Mouse (Mus musculus): Measurements from ENCODE around the gene Rnf224. TPM values are rescaled to one million over a fixed set of nuclear protein-coding genes. Genes with fewer than 3 reads are reported as not detected.

Gene Rnf224
- total RNA-seq, 2 experiments from 2014 or later, result not detected

GRCm38 (mm10) chr2:25197946-25198345 lies 38.6 kb downstream of the Rnf224 start:
- intact Hi-C loops (cut with DNase I), result loop anchor here (5.0 kb wide), 2 partner anchors 74 to 134 kb away; partner anchors contain the start of genes Anapc2, Man1b1 and Ssna1
- no peak for DNase-seq

GRCm38 (mm10) chr2:25197191-25197590 lies 39.4 kb downstream of the Rnf224 start:
- intact Hi-C loops (cut with DNase I), result loop anchor here (5.0 kb wide), 2 partner anchors 75 to 135 kb away; partner anchors contain the start of genes Anapc2, Man1b1 and Ssna1
- DNase-seq, result no peak

GRCm38 (mm10) chr2:25196172-25196954 lies 40.2 kb downstream of the Rnf224 start, which contains the start of gene Tor4a:
TSS of gene Tor4a (minus strand) at chr2:25196886.
- DNase-seq, result peak; percentile 78 to 80
- intact Hi-C loops (cut with DNase I), result loop anchor here (5.0 kb wide), 2 partner anchors 76 to 136 kb away; partner anchors contain the start of genes Anapc2, Man1b1 and Ssna1

GRCm38 (mm10) chr2:25195211-25196156 lies 41.1 kb downstream of the Rnf224 start:
- intact Hi-C loops (cut with DNase I), result loop anchor here (2.0 to 5.0 kb wide), 3 partner anchors 77 to 205 kb away; partner anchors contain the start of genes Anapc2, Man1b1 and Ssna1
- peak; percentile 67 to 70 for DNase-seq

- peak; percentile 26 to 32 for DNase-seq
- intact Hi-C loops (cut with DNase I), result loop anchor here (2.0 to 5.0 kb wide), 3 partner anchors 78 to 206 kb away; partner anchors contain the start of genes Anapc2, Man1b1 and Ssna1
Measured at GRCm38 (mm10) chr2:25194486-25195171, 42.0 kb downstream of the Rnf224 start.

- intact Hi-C loops (cut with DNase I), result loop anchor here (2.0 kb wide), 1 partner anchor 207 kb away; no protein-coding TSS in a partner anchor
- DNase-seq, result no peak
Measured at GRCm38 (mm10) chr2:25194006-25194405, 42.6 kb downstream of the Rnf224 start.

- peak; percentile 82 to 87 for DNase-seq
- intact Hi-C loops (cut with DNase I), result loop anchor here (1.0 kb wide), 2 partner anchors 35 to 62 kb away; partner anchors contain the start of gene Tmem203
Measured at GRCm38 (mm10) chr2:25193330-25193770, 43.2 kb downstream of the Rnf224 start.

- DNase-seq, result no peak
- intact Hi-C loops (cut with DNase I), result loop anchor here (2.0 kb wide), 1 partner anchor 89 kb away; no protein-coding TSS in a partner anchor
Measured at GRCm38 (mm10) chr2:25187841-25188240, 48.7 kb downstream of the Rnf224 start.

GRCm38 (mm10) chr2:25186575-25186930 lies 50.0 kb downstream of the Rnf224 start:
- DNase-seq, result no peak
- intact Hi-C loops (cut with DNase I), result loop anchor here (1.0 to 2.0 kb wide), 2 partner anchors 59 to 88 kb away; no protein-coding TSS in a partner anchor

- peak in 1 of 2 experiments; percentile 60 for DNase-seq
- intact Hi-C loops (cut with DNase I), result loop anchor here (1.0 to 2.0 kb wide), 2 partner anchors 59 to 87 kb away; no protein-coding TSS in a partner anchor
Measured at GRCm38 (mm10) chr2:25185625-25186574, 50.7 kb downstream of the Rnf224 start.

GRCm38 (mm10) chr2:25184496-25184895 lies 52.1 kb downstream of the Rnf224 start:
- no peak for DNase-seq
- intact Hi-C loops (cut with DNase I), result loop anchor here (5.0 kb wide), 1 partner anchor 42 kb away; no protein-coding TSS in a partner anchor

Other genes starting within 250 kb of the Rnf224 start
- gene Nsmf, start 182.4 kb downstream of the Rnf224 start, total RNA-seq (2021), result 10 to 100 TPM; 14.4 to 16.3 TPM
- gene Entpd8, start 156.5 kb downstream of the Rnf224 start, total RNA-seq (2021), result not detected
- gene Noxa1, start 141.6 kb downstream of the Rnf224 start, total RNA-seq (2021), result not detected
- 10 to 100 TPM in 1 of 2 experiments, 1 to 10 TPM in 1; 9.7 to 12.0 TPM for gene Nrarp, start 56.0 kb downstream of the Rnf224 start, total RNA-seq (2021)
- gene Tor4a, start 39.9 kb downstream of the Rnf224 start, total RNA-seq (2021), result 1 to 10 TPM; 4.0 to 5.2 TPM
- 10 to 100 TPM; 38.7 to 39.9 TPM for gene Nelfb, start 25.3 kb downstream of the Rnf224 start, total RNA-seq (2021)
- gene Stpg3, start 22.1 kb downstream of the Rnf224 start, total RNA-seq (2021), result not detected
- not detected for gene Fam166a, start 18.0 kb downstream of the Rnf224 start, total RNA-seq (2021)
- 100 to 1,000 TPM; 240 to 254 TPM for gene Tubb4b, start 12.1 kb downstream of the Rnf224 start, total RNA-seq (2021)
- not detected for gene Slc34a3, start 2.4 kb downstream of the Rnf224 start, total RNA-seq (2021)
- under 1 TPM; 0.27 to 0.44 TPM for gene Rnf208, start 5.5 kb upstream of the Rnf224 start, total RNA-seq (2021)
- gene Cysrt1, start 5.7 kb upstream of the Rnf224 start, total RNA-seq (2021), result not detected
- 1 to 10 TPM; 1.2 to 2.2 TPM for gene AL732309.1, start 10.1 kb upstream of the Rnf224 start, total RNA-seq (2021)
- 10 to 100 TPM; 13.4 to 15.1 TPM for gene Tmem203, start 18.7 kb upstream of the Rnf224 start, total RNA-seq (2021)
- 1 to 10 TPM; 4.8 to 8.6 TPM for gene Tprn, start 25.8 kb upstream of the Rnf224 start, total RNA-seq (2021)
- gene Ssna1, start 35.7 kb upstream of the Rnf224 start, total RNA-seq (2021), result 10 to 100 TPM; 37.4 to 44.0 TPM
- gene Anapc2, start 35.7 kb upstream of the Rnf224 start, total RNA-seq (2021), result 10 to 100 TPM; 38.6 to 39.1 TPM
- not detected for gene Tmem210, start 51.4 kb upstream of the Rnf224 start, total RNA-seq (2021)
- not detected for gene Lrrc26, start 53.1 kb upstream of the Rnf224 start, total RNA-seq (2021)
- gene Grin1, start 82.4 kb upstream of the Rnf224 start, total RNA-seq (2021), result not detected
- gene Man1b1, start 95.6 kb upstream of the Rnf224 start, total RNA-seq (2021), result 10 to 100 TPM; 21.9 to 23.2 TPM
- 1 to 10 TPM; 3.4 to 3.7 TPM for gene Dpp7, start 119.6 kb upstream of the Rnf224 start, total RNA-seq (2021)
- 1 to 10 TPM; 6.7 to 8.6 TPM for gene Uap1l1, start 128.9 kb upstream of the Rnf224 start, total RNA-seq (2021)
- under 1 TPM; 0.46 to 0.56 TPM for gene Sapcd2, start 135.5 kb upstream of the Rnf224 start, total RNA-seq (2021)
- gene Entpd2, start 159.1 kb upstream of the Rnf224 start, total RNA-seq (2021), result 10 to 100 TPM; 14.5 to 15.4 TPM
- 10 to 100 TPM; 27.3 to 27.8 TPM for gene Npdc1, start 162.6 kb upstream of the Rnf224 start, total RNA-seq (2021)
- under 1 TPM; 0.27 to 0.36 TPM for gene Fut7, start 186.5 kb upstream of the Rnf224 start, total RNA-seq (2021)
- 10 to 100 TPM; 35.5 to 39.9 TPM for gene Abca2, start 191.9 kb upstream of the Rnf224 start, total RNA-seq (2021)
- 1 to 10 TPM; 1.2 to 1.6 TPM for gene Clic3, start 220.1 kb upstream of the Rnf224 start, total RNA-seq (2021)
- 10 to 100 TPM; 23.0 to 23.4 TPM for gene Paxx, start 224.3 kb upstream of the Rnf224 start, total RNA-seq (2021)
- gene Ptgds, start 233.3 kb upstream of the Rnf224 start, total RNA-seq (2021), result 100 to 1,000 TPM; 189 to 202 TPM